Mouse (Mus musculus): ENCODE results near the gene Usp12. TPM values are rescaled to one million over a fixed set of nuclear protein-coding genes. Genes with fewer than 3 reads are reported as not detected.

Gene Usp12
- polyA plus RNA-seq, 2 experiments from 2014 or later = 6.3 to 8.8 TPM

- ATAC-seq = no peak
Measured at GRCm38 (mm10) chr5:146795728-146796127, 922 bp upstream of the Usp12 start.

GRCm38 (mm10) chr5:146794084-146794852 is 538 bp downstream of the Usp12 start:
- ATAC-seq = peak; percentile 42

- peak; percentile 4 for ATAC-seq
Measured at GRCm38 (mm10) chr5:146793630-146794083, 1.1 kb downstream of the Usp12 start.

- ATAC-seq = no peak
Measured at GRCm38 (mm10) chr5:146792140-146792791, 2.5 kb downstream of the Usp12 start.

GRCm38 (mm10) chr5:146790944-146791343 is 3.9 kb downstream of the Usp12 start:
- ATAC-seq = no peak

- ATAC-seq = no peak
Measured at GRCm38 (mm10) chr5:146789413-146789812, 5.4 kb downstream of the Usp12 start.

GRCm38 (mm10) chr5:146786123-146786522 is 8.7 kb downstream of the Usp12 start:
- ATAC-seq = no peak

GRCm38 (mm10) chr5:146783891-146784290 is 10.9 kb downstream of the Usp12 start:
- ATAC-seq = no peak

- ATAC-seq = no peak
Measured at GRCm38 (mm10) chr5:146783300-146783699, 11.5 kb downstream of the Usp12 start.

GRCm38 (mm10) chr5:146781663-146782062 is 13.1 kb downstream of the Usp12 start:
- ATAC-seq = peak; percentile 98

GRCm38 (mm10) chr5:146779931-146780330 is 14.9 kb downstream of the Usp12 start:
- no peak for ATAC-seq

- ATAC-seq = no peak
Measured at GRCm38 (mm10) chr5:146776988-146777639, 17.7 kb downstream of the Usp12 start.

GRCm38 (mm10) chr5:146771982-146772381 is 22.8 kb downstream of the Usp12 start:
- ATAC-seq = no peak

- no peak for ATAC-seq
Measured at GRCm38 (mm10) chr5:146770002-146770848, 24.6 kb downstream of the Usp12 start.

- no peak for ATAC-seq
Measured at GRCm38 (mm10) chr5:146765791-146766190, 29.0 kb downstream of the Usp12 start.

- ATAC-seq = no peak
Measured at GRCm38 (mm10) chr5:146759159-146759558, 35.6 kb downstream of the Usp12 start.

- no peak for ATAC-seq
Measured at GRCm38 (mm10) chr5:146757921-146758320, 36.9 kb downstream of the Usp12 start.

GRCm38 (mm10) chr5:146757316-146757715 is 37.5 kb downstream of the Usp12 start:
- no peak for ATAC-seq

GRCm38 (mm10) chr5:146753181-146753580 is 41.6 kb downstream of the Usp12 start:
- ATAC-seq = no peak

- ATAC-seq = no peak
Measured at GRCm38 (mm10) chr5:146750958-146751357, 43.8 kb downstream of the Usp12 start.

- no peak for ATAC-seq
Measured at GRCm38 (mm10) chr5:146750273-146750672, 44.5 kb downstream of the Usp12 start.

- ATAC-seq = no peak
Measured at GRCm38 (mm10) chr5:146749857-146750256, 44.9 kb downstream of the Usp12 start.
